Mouse (Mus musculus): ENCODE results near the gene Pdlim1. TPM values are rescaled to one million over a fixed set of nuclear protein-coding genes. Genes with fewer than 3 reads are reported as not detected.

The Pdlim1 gene
- total and polyA plus RNA-seq, 2 experiments from 2014 or later = 2.8 to 6.6 TPM

GRCm38 (mm10) chr19:40190596-40190995 is 81.0 kb downstream of the Pdlim1 start:
- no peaks in the 10 kb centered on the region for H3K4me1 ChIP-seq (ENCODE audit: insufficient read depth)
- 91% methylated on average over 10 of the region's 10 CpGs for WGBS
- no peaks in the 10 kb centered on the region for H3K36me3 ChIP-seq (ENCODE audit: insufficient read depth)
- TF ChIP-seq CTCF (IDR thresholded peaks at IDR 0.05; ENCODE audit: low read depth) = no peak
- no peak for DNase-seq
- no peak overlapping the region for H3K9ac ChIP-seq
- H3K9me3 ChIP-seq (ENCODE audit: low read length) = no peaks in the 10 kb centered on the region
- H3K4me3 ChIP-seq (ENCODE audit: low read depth, low read length) = no peak overlapping the region
- ATAC-seq = no peak
- no peak overlapping the region for H3K27ac ChIP-seq (ENCODE audit: low read depth, low read length)
- H3K4me2 ChIP-seq (ENCODE audit: low read depth) = no peak overlapping the region
- no peaks in the 10 kb centered on the region for H3K27me3 ChIP-seq (ENCODE audit: insufficient read depth, low read length)

- H3K9me3 ChIP-seq (ENCODE audit: low read length) = no peaks in the 10 kb centered on the region
- no peaks in the 10 kb centered on the region for H3K36me3 ChIP-seq (ENCODE audit: insufficient read depth)
- H3K4me2 ChIP-seq (ENCODE audit: low read depth) = no peak within 1 kb of the TSS
- no peak within 1 kb of the TSS for H3K9ac ChIP-seq
- WGBS = 82% methylated on average over 5 of the region's 5 CpGs
- no peak for ATAC-seq
- H3K27me3 ChIP-seq (ENCODE audit: insufficient read depth, low read length) = no peaks in the 10 kb centered on the region
- H3K27ac ChIP-seq (ENCODE audit: low read depth, low read length) = no peak within 1 kb of the TSS
- no peak for DNase-seq
- TF ChIP-seq CTCF (IDR thresholded peaks at IDR 0.05; ENCODE audit: low read depth) = no peak
- no peaks in the 10 kb centered on the region for H3K4me1 ChIP-seq (ENCODE audit: insufficient read depth)
- no peak within 1 kb of the TSS for H3K4me3 ChIP-seq (ENCODE audit: low read depth, low read length)
These were observed 84.5 kb downstream of the Pdlim1 start, which contains the start of gene Cyp2c70 for GRCm38 (mm10) chr19:40187160-40187559. Cyp2c70 (minus strand) TSS chr19:40187333.

- Histone ChIP-seq H3K4me2 (ENCODE audit: low read depth) (no peak overlapping the region), H3K4me1 (ENCODE audit: insufficient read depth) (no peaks in the 10 kb centered on the region), H3K9ac (no peak overlapping the region), H3K27ac (ENCODE audit: low read depth, low read length) (no peak overlapping the region), H3K27me3 (ENCODE audit: insufficient read depth, low read length) (no peaks in the 10 kb centered on the region), H3K9me3 (ENCODE audit: low read length) (no peaks in the 10 kb centered on the region), H3K36me3 (ENCODE audit: insufficient read depth) (no peaks in the 10 kb centered on the region), H3K4me3 (ENCODE audit: low read depth, low read length) (no peak overlapping the region)
- TF ChIP-seq CTCF (IDR thresholded peaks at IDR 0.05; ENCODE audit: low read depth) = no peak
- no peak for DNase-seq
- ATAC-seq = no peak
- 97% methylated on average over 5 of the region's 5 CpGs for WGBS
These were observed 88.0 kb downstream of the Pdlim1 start for GRCm38 (mm10) chr19:40183600-40183999.

- Histone ChIP-seq H3K36me3 (ENCODE audit: insufficient read depth) (no peaks in the 10 kb centered on the region), H3K9ac (no peak overlapping the region), H3K27ac (ENCODE audit: low read depth, low read length) (no peak overlapping the region), H3K9me3 (ENCODE audit: low read length) (no peaks in the 10 kb centered on the region), H3K4me3 (ENCODE audit: low read depth, low read length) (no peak overlapping the region), H3K27me3 (ENCODE audit: insufficient read depth, low read length) (no peaks in the 10 kb centered on the region), H3K4me1 (ENCODE audit: insufficient read depth) (no peaks in the 10 kb centered on the region), H3K4me2 (ENCODE audit: low read depth) (no peak overlapping the region)
- no peak for TF ChIP-seq CTCF (IDR thresholded peaks at IDR 0.05; ENCODE audit: low read depth)
- 79% methylated on average over 4 of the region's 4 CpGs for WGBS
- ATAC-seq (no peak), DNase-seq (no peak)
These were observed 93.3 kb downstream of the Pdlim1 start for GRCm38 (mm10) chr19:40178311-40178710.

Other genes starting within 250 kb of the Pdlim1 start
- gene Cyp2c54, start 198.0 kb downstream of the Pdlim1 start, total RNA-seq (2014; rRNA removed) = not detected in 2 replicates
- gene Cyp2c54, start 198.0 kb downstream of the Pdlim1 start, polyA plus RNA-seq (2015; fragmentation: Nextera tagmentation; extraction: Ambion mirVana) = not detected in 2 replicates
- gene Cyp2c50, start 182.2 kb downstream of the Pdlim1 start, total RNA-seq (2014; rRNA removed) = not detected in 2 replicates
- gene Cyp2c50, start 182.2 kb downstream of the Pdlim1 start, polyA plus RNA-seq (2015; fragmentation: Nextera tagmentation; extraction: Ambion mirVana) = not detected in 2 replicates
- gene Cyp2c70, start 84.5 kb downstream of the Pdlim1 start, total RNA-seq (2014; rRNA removed) = not detected in 2 replicates
- not detected in 2 replicates for gene Cyp2c70, start 84.5 kb downstream of the Pdlim1 start, polyA plus RNA-seq (2015; fragmentation: Nextera tagmentation; extraction: Ambion mirVana)
- gene Sorbs1, start 241.9 kb upstream of the Pdlim1 start, total RNA-seq (2014; rRNA removed) = 51.8 and 54.4 TPM in 2 replicates
- gene Sorbs1, start 241.9 kb upstream of the Pdlim1 start, polyA plus RNA-seq (2015; fragmentation: Nextera tagmentation; extraction: Ambion mirVana) = 46.8 and 74.9 TPM in 2 replicates

Data from forebrain, postnatal 0 days (tissue).